Mouse (Mus musculus): ENCODE measurements around the gene Nxpe4. TPM values are rescaled to one million over a fixed set of nuclear protein-coding genes. Genes with fewer than 3 reads are reported as not detected.
"Not testable (repeated sequence)": the region's sequence is repeated elsewhere in the genome, so short reads cannot be mapped to it uniquely, and the experiment has no call there.

The Nxpe4 gene
- 8.6 and 8.9 TPM in 2 replicates for polyA plus RNA-seq (2015; fragmentation: Nextera tagmentation; extraction: Ambion mirVana)

DNA sequence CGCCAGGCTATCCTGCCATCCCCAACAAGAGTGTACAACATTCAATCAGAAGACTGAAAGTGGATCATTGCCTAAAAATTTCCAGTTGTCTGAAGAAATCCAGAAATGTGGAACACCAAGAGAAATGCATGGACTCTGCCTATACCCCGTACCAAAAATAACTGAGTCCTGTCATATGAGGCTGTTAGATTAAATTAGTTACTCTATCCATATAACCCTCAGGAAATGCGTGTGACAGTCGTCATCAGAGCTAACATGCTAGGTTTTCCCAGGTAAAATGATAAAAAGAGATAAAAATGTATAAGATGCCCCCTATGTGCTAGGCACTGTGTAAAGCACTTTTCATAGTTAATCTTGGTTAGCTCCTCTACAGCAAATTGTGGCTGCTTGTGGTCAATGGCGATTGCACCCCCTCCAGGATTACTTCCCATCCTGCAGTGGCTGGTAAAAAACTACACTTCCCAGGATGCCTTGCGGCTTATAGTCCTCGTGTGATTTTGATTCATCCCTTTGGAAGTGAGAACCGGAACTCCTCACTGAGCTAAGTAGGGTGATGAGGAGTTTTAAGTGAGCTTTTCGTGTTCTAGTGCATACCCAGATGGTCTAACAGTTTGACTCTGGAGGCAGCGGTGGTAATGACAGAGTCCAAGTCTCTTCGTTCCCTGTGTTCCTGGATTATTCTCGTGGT, at the start of gene Nxpe4:
Nxpe4 (plus strand) TSS at position 519 of the 688 bp plus-strand sequence.
- whole genome bisulfite sequencing, result 28% methylated on average over 12 of the region's 12 CpGs
- Histone ChIP-seq H3K9me3 (ENCODE audit: control insufficient read depth, low read length) (no peaks in the 10 kb centered on the region), H3K27me3 (ENCODE audit: control insufficient read depth, insufficient read depth, low read depth, low read length) (no peaks in the 10 kb centered on the region), H3K36me3 (ENCODE audit: control insufficient read depth, insufficient read depth, low read length) (no peaks in the 10 kb centered on the region), H3K4me1 (replicated peaks; ENCODE audit: control insufficient read depth, insufficient read depth, low read length) (no peaks in the 10 kb centered on the region), H3K27ac (ENCODE audit: low read length) (no peak within 1 kb of the TSS), H3K4me2 (ENCODE audit: low read depth, low read length) (peak within 1 kb of the TSS; percentile 50), H3K4me3 (ENCODE audit: low read length) (peak within 1 kb of the TSS; percentile 44), H3K9ac (ENCODE audit: low read length) (peak within 1 kb of the TSS; percentile 40)
- peak; percentile 69 for ATAC-seq (ENCODE audit: low read depth)

- H3K36me3 ChIP-seq (ENCODE audit: control insufficient read depth, insufficient read depth, low read length), result no peaks in the 10 kb centered on the region
- H3K9ac ChIP-seq (ENCODE audit: low read length), result no peak overlapping the region
- 23% methylated on average over 3 of the region's 3 CpGs for WGBS
- no peaks in the 10 kb centered on the region for H3K4me1 ChIP-seq (replicated peaks; ENCODE audit: control insufficient read depth, insufficient read depth, low read length)
- H3K4me2 ChIP-seq (ENCODE audit: low read depth, low read length), result no peak overlapping the region
- no peak overlapping the region for H3K4me3 ChIP-seq (ENCODE audit: low read length)
- no peaks in the 10 kb centered on the region for H3K27me3 ChIP-seq (ENCODE audit: control insufficient read depth, insufficient read depth, low read depth, low read length)
- no peak overlapping the region for H3K27ac ChIP-seq (ENCODE audit: low read length)
- no peaks in the 10 kb centered on the region for H3K9me3 ChIP-seq (ENCODE audit: control insufficient read depth, low read length)
- ATAC-seq (ENCODE audit: low read depth), result no peak
Measured at GRCm38 (mm10) chr9:48126815-48127214, 35.0 kb upstream of the Nxpe4 start.

DNA sequence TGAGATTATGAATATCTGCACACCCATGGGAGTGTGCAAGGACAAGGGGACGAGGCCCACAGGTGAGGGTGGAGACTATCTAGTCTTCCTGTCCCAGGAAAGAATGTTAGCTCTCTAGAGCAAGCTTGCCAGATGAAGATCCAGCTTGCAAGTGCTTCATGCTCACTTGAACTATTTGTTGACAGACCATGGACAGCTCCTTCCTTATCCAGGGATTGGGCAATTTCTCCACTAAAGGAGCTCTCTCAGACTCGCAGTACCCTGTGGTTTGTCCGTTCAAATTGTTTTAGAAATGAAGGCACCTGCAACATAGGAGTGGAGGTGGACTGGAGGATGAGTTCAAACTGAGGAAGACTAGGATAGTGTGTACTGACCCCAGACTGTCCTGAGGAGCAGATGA, 24.3 kb upstream of the Nxpe4 start:
- H3K9ac ChIP-seq (ENCODE audit: low read length), result no peak overlapping the region
- no peak overlapping the region for H3K4me3 ChIP-seq (ENCODE audit: low read length)
- no peaks in the 10 kb centered on the region for H3K9me3 ChIP-seq (ENCODE audit: control insufficient read depth, low read length)
- no peak overlapping the region for H3K4me2 ChIP-seq (ENCODE audit: low read depth, low read length)
- WGBS, result 11% methylated on average over 3 of the region's 3 CpGs
- H3K27ac ChIP-seq (ENCODE audit: low read length), result no peak overlapping the region
- no peaks in the 10 kb centered on the region for H3K36me3 ChIP-seq (ENCODE audit: control insufficient read depth, insufficient read depth, low read length)
- no peaks in the 10 kb centered on the region for H3K27me3 ChIP-seq (ENCODE audit: control insufficient read depth, insufficient read depth, low read depth, low read length)
- no peak for ATAC-seq (ENCODE audit: low read depth)
- no peaks in the 10 kb centered on the region for H3K4me1 ChIP-seq (replicated peaks; ENCODE audit: control insufficient read depth, insufficient read depth, low read length)

GRCm38 (mm10) chr9:48140485-48141411, 21.1 kb upstream of the Nxpe4 start:
- H3K27me3 ChIP-seq (ENCODE audit: control insufficient read depth, insufficient read depth, low read depth, low read length), result no peaks in the 10 kb centered on the region
- no peak overlapping the region for H3K9ac ChIP-seq (ENCODE audit: low read length)
- H3K9me3 ChIP-seq (ENCODE audit: control insufficient read depth, low read length), result no peaks in the 10 kb centered on the region
- no peak overlapping the region for H3K27ac ChIP-seq (ENCODE audit: low read length)
- no peak overlapping the region for H3K4me2 ChIP-seq (ENCODE audit: low read depth, low read length)
- no peak for ATAC-seq (ENCODE audit: low read depth)
- no peaks in the 10 kb centered on the region for H3K4me1 ChIP-seq (replicated peaks; ENCODE audit: control insufficient read depth, insufficient read depth, low read length)
- WGBS, result 42% methylated on average over 8 of the region's 8 CpGs
- no peaks in the 10 kb centered on the region for H3K36me3 ChIP-seq (ENCODE audit: control insufficient read depth, insufficient read depth, low read length)
- no peak overlapping the region for H3K4me3 ChIP-seq (ENCODE audit: low read length)

- 77% methylated on average over 6 of the region's 6 CpGs for WGBS
- ATAC-seq (ENCODE audit: low read depth), result no peak
- H3K27me3 ChIP-seq (ENCODE audit: control insufficient read depth, insufficient read depth, low read depth, low read length), result no peaks in the 10 kb centered on the region
- H3K27ac ChIP-seq (ENCODE audit: low read length), result no peak overlapping the region
- H3K4me3 ChIP-seq (ENCODE audit: low read length), result no peak overlapping the region
- H3K4me1 ChIP-seq (replicated peaks; ENCODE audit: control insufficient read depth, insufficient read depth, low read length), result no peaks in the 10 kb centered on the region
- no peak overlapping the region for H3K9ac ChIP-seq (ENCODE audit: low read length)
- H3K9me3 ChIP-seq (ENCODE audit: control insufficient read depth, low read length), result no peaks in the 10 kb centered on the region
- no peaks in the 10 kb centered on the region for H3K36me3 ChIP-seq (ENCODE audit: control insufficient read depth, insufficient read depth, low read length)
- H3K4me2 ChIP-seq (ENCODE audit: low read depth, low read length), result no peak overlapping the region
Measured at GRCm38 (mm10) chr9:48142646-48143045, 19.2 kb upstream of the Nxpe4 start.

GRCm38 (mm10) chr9:48146761-48147160, 15.1 kb upstream of the Nxpe4 start:
- no peak overlapping the region for H3K9ac ChIP-seq (ENCODE audit: low read length)
- no peaks in the 10 kb centered on the region for H3K36me3 ChIP-seq (ENCODE audit: control insufficient read depth, insufficient read depth, low read length)
- H3K27me3 ChIP-seq (ENCODE audit: control insufficient read depth, insufficient read depth, low read depth, low read length), result no peaks in the 10 kb centered on the region
- no peak overlapping the region for H3K4me3 ChIP-seq (ENCODE audit: low read length)
- H3K27ac ChIP-seq (ENCODE audit: low read length), result no peak overlapping the region
- no peak for ATAC-seq (ENCODE audit: low read depth)
- no peaks in the 10 kb centered on the region for H3K4me1 ChIP-seq (replicated peaks; ENCODE audit: control insufficient read depth, insufficient read depth, low read length)
- H3K9me3 ChIP-seq (ENCODE audit: control insufficient read depth, low read length), result no peaks in the 10 kb centered on the region
- no peak overlapping the region for H3K4me2 ChIP-seq (ENCODE audit: low read depth, low read length)
- 77% methylated on average over 3 of the region's 3 CpGs for WGBS

- not testable (repeated sequence) for H3K4me2 ChIP-seq (ENCODE audit: low read depth, low read length)
- 45% methylated on average over 6 of the region's 6 CpGs for WGBS
Measured at GRCm38 (mm10) chr9:48166531-48166930, 4.7 kb downstream of the Nxpe4 start.

GRCm38 (mm10) chr9:48176764-48177163, 14.9 kb downstream of the Nxpe4 start:
- H3K4me1 ChIP-seq (replicated peaks; ENCODE audit: control insufficient read depth, insufficient read depth, low read length), result no peaks in the 10 kb centered on the region
- H3K4me3 ChIP-seq (ENCODE audit: low read length), result no peak overlapping the region
- no peaks in the 10 kb centered on the region for H3K9me3 ChIP-seq (ENCODE audit: control insufficient read depth, low read length)
- H3K27ac ChIP-seq (ENCODE audit: low read length), result no peak overlapping the region
- no peak overlapping the region for H3K4me2 ChIP-seq (ENCODE audit: low read depth, low read length)
- 47% methylated on average over 1 of the region's 1 CpGs for WGBS
- no peaks in the 10 kb centered on the region for H3K36me3 ChIP-seq (ENCODE audit: control insufficient read depth, insufficient read depth, low read length)
- H3K27me3 ChIP-seq (ENCODE audit: control insufficient read depth, insufficient read depth, low read depth, low read length), result no peaks in the 10 kb centered on the region
- H3K9ac ChIP-seq (ENCODE audit: low read length), result no peak overlapping the region
- no peak for ATAC-seq (ENCODE audit: low read depth)

More at GRCm38 (mm10) chr9:48166531-48166930, 4.7 kb downstream of the Nxpe4 start:
- H3K9me3 ChIP-seq (ENCODE audit: control insufficient read depth, low read length); H3K9ac ChIP-seq (ENCODE audit: low read length); H3K27ac ChIP-seq (ENCODE audit: low read length); H3K27me3 ChIP-seq (ENCODE audit: control insufficient read depth, insufficient read depth, low read depth, low read length); H3K4me1 ChIP-seq (replicated peaks; ENCODE audit: control insufficient read depth, insufficient read depth, low read length); ATAC-seq (ENCODE audit: low read depth); H3K4me3 ChIP-seq (ENCODE audit: low read length); H3K36me3 ChIP-seq (ENCODE audit: control insufficient read depth, insufficient read depth, low read length): not testable (repeated sequence)

- Histone ChIP-seq H3K4me3 (ENCODE audit: low read length) (no peak overlapping the region), H3K9ac (ENCODE audit: low read length) (no peak overlapping the region), H3K4me2 (ENCODE audit: low read depth, low read length) (no peak overlapping the region), H3K9me3 (ENCODE audit: control insufficient read depth, low read length) (no peaks in the 10 kb centered on the region), H3K27ac (ENCODE audit: low read length) (no peak overlapping the region), H3K36me3 (ENCODE audit: control insufficient read depth, insufficient read depth, low read length) (no peaks in the 10 kb centered on the region), H3K4me1 (replicated peaks; ENCODE audit: control insufficient read depth, insufficient read depth, low read length) (no peaks in the 10 kb centered on the region), H3K27me3 (ENCODE audit: control insufficient read depth, insufficient read depth, low read depth, low read length) (no peaks in the 10 kb centered on the region)
- 83% methylated on average over 7 of the region's 7 CpGs for WGBS
- no peak for ATAC-seq (ENCODE audit: low read depth)
Measured at GRCm38 (mm10) chr9:48181300-48181699, 19.5 kb downstream of the Nxpe4 start.
